Mouse (Mus musculus): ENCODE data around the gene Kcnq2. TPM values are rescaled to one million over a fixed set of nuclear protein-coding genes. Genes with fewer than 3 reads are reported as not detected.

Gene Kcnq2
- polyA plus RNA-seq, 1 experiment from 2014 or later: 0.42 TPM

DNA sequence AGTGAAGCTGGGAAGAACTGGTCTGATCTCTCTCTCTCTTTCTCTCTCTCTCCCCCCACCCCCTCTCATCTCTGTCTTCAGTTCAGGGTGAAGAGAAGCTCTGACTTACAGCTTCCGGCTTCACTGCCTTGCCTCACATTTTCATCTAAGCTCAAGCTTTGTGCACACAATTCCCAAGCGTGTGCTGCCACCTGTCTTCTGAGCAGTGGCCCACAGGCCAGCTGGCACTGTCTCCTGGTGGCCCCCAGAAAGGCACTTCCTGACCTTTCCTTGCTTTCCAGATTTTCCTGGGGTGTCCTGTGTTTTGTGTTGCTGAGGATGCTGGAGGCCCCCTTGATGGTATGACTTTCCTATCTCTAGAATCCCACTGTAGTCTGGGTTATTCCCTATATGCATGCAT, 31.0 kb downstream of the Kcnq2 start:
- DNase-seq (ENCODE audit: low spot score): no peak
- H3K36me3 ChIP-seq (ENCODE audit: control insufficient read depth, insufficient read depth, low read length): no peaks in the 10 kb centered on the region
- H3K9ac ChIP-seq (ENCODE audit: low read length): no peak overlapping the region
- no peaks in the 10 kb centered on the region for H3K9me3 ChIP-seq (ENCODE audit: control insufficient read depth, low read length)
- H3K4me1 ChIP-seq (replicated peaks; ENCODE audit: control insufficient read depth, insufficient read depth): no peaks in the 10 kb centered on the region
- no peak for TF ChIP-seq EP300 (optimal IDR thresholded peaks at IDR 0.05)
- peak; percentile 45 for TF ChIP-seq CTCF (IDR thresholded peaks at IDR 0.05; ENCODE audit: low read depth)
- H3K27ac ChIP-seq (replicated peaks): no peak overlapping the region
- H3K27me3 ChIP-seq (ENCODE audit: control insufficient read depth, insufficient read depth, low read length): no peaks in the 10 kb centered on the region
- no peak overlapping the region for H3K4me2 ChIP-seq (replicated peaks; ENCODE audit: low read depth)
- H3K4me3 ChIP-seq (ENCODE audit: low read depth, low read length): no peak overlapping the region
- WGBS: 41% methylated on average over 2 of the region's 2 CpGs
- ATAC-seq (ENCODE audit: low FRiP score, low TSS enrichment): no peak

DNA sequence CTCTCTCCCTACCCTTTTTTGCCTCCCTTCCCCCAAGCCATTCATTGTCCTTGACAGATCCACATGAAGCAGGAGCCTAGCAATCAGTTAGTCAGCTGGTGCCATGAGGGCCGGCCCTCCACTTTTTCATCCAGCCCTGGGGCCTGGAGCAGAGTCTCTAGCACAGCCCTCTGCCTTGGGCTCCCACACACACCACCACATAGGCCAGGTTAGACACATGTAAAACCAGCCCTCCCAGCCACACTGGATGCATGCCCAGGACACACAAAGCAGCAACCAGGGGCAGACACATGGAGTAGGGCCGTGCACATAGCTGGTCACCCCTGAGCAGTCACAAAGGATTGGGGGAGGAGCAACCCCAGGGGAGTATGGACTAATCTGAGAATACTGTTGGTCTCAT, 32.9 kb downstream of the Kcnq2 start:
- ATAC-seq (ENCODE audit: low FRiP score, low TSS enrichment) (no peak), DNase-seq (ENCODE audit: low spot score) (no peak)
- no peaks in the 10 kb centered on the region for H3K9me3 ChIP-seq (ENCODE audit: control insufficient read depth, low read length)
- H3K36me3 ChIP-seq (ENCODE audit: control insufficient read depth, insufficient read depth, low read length): no peaks in the 10 kb centered on the region
- no peak overlapping the region for H3K27ac ChIP-seq (replicated peaks)
- no peak overlapping the region for H3K4me2 ChIP-seq (replicated peaks; ENCODE audit: low read depth)
- TF ChIP-seq EP300 (optimal IDR thresholded peaks at IDR 0.05) (no peak), CTCF (IDR thresholded peaks at IDR 0.05; ENCODE audit: low read depth) (no peak)
- H3K27me3 ChIP-seq (ENCODE audit: control insufficient read depth, insufficient read depth, low read length): no peaks in the 10 kb centered on the region
- 30% methylated on average over 2 of the region's 2 CpGs for WGBS
- no peak overlapping the region for H3K9ac ChIP-seq (ENCODE audit: low read length)
- no peak overlapping the region for H3K4me3 ChIP-seq (ENCODE audit: low read depth, low read length)
- H3K4me1 ChIP-seq (replicated peaks; ENCODE audit: control insufficient read depth, insufficient read depth): no peaks in the 10 kb centered on the region

DNA sequence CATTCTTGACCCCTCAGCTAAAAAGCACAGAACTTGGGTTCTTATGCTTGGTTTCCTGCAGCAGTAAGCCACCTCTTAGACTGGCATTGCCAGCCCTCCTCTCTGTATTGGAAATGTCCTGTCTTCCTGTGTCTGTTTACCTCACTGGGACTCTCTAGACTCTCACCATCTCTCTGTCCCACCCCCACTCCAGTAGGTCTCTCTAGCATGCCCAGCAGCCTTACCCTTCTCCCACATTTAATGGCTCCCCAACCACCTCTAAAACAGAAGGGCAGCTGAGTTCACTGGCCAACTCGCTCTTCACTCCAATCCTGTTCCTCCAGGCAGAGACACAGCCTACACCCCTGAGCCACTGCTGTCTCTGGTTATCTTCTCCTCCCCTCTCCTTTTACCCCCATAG, 33.5 kb downstream of the Kcnq2 start:
- Histone ChIP-seq H3K4me2 (replicated peaks; ENCODE audit: low read depth) (no peak overlapping the region), H3K4me1 (replicated peaks; ENCODE audit: control insufficient read depth, insufficient read depth) (no peaks in the 10 kb centered on the region), H3K9me3 (ENCODE audit: control insufficient read depth, low read length) (no peaks in the 10 kb centered on the region), H3K9ac (ENCODE audit: low read length) (no peak overlapping the region), H3K4me3 (ENCODE audit: low read depth, low read length) (no peak overlapping the region), H3K27me3 (ENCODE audit: control insufficient read depth, insufficient read depth, low read length) (no peaks in the 10 kb centered on the region), H3K36me3 (ENCODE audit: control insufficient read depth, insufficient read depth, low read length) (no peaks in the 10 kb centered on the region), H3K27ac (replicated peaks) (no peak overlapping the region)
- no peak for ATAC-seq (ENCODE audit: low FRiP score, low TSS enrichment)
- WGBS: 59% methylated on average over 1 of the region's 1 CpGs
- no peak for DNase-seq (ENCODE audit: low spot score)
- no peak for TF ChIP-seq EP300 (optimal IDR thresholded peaks at IDR 0.05)
- no peak for TF ChIP-seq CTCF (IDR thresholded peaks at IDR 0.05; ENCODE audit: low read depth)

DNA sequence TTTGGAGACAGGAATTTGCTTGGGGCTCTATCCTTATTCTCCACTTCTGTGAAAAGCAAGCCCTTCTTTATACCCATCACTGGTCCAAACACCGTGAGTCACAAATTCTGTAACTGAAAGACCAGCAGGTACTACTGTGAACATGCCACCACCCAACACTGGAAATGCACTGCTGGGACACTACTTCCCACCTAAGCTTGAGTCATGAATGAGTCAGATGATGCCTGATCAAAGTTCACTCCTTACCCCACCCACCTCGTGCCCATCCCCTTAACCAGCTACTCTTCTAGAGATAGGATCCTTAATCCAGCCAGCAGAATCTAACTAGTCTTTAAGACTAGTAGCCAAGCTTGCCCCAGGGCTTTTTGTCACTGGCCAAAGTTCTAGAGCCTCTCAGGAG, 35.0 kb downstream of the Kcnq2 start:
- 67% methylated on average over 2 of the region's 2 CpGs for WGBS

DNA sequence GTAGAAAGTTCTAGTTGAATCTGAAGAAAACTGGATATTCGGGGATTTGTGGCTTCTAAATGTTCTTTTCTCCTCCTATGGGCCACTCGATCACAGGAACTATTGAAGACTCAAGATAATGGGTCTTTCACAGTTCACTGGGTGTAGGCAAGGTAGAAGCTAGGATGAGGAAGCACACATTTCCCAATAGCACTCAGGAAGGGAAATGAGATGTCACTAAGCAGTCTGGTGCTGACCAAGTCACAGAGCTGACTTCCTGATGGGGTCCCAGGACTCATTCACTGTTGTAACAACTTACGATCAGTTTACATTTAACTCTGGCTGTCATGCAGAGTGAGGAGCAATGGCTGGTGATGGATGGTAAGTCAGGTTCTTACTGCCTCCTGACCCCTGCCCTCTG, 45.0 kb downstream of the Kcnq2 start:
- 67% methylated on average over 3 of the region's 3 CpGs for WGBS
- TF ChIP-seq CTCF (IDR thresholded peaks at IDR 0.05; ENCODE audit: low read depth) (no peak), EP300 (optimal IDR thresholded peaks at IDR 0.05) (no peak)
- no peaks in the 10 kb centered on the region for H3K9me3 ChIP-seq (ENCODE audit: control insufficient read depth, low read length)
- no peak overlapping the region for H3K27ac ChIP-seq (replicated peaks)
- no peak for ATAC-seq (ENCODE audit: low FRiP score, low TSS enrichment)
- H3K27me3 ChIP-seq (ENCODE audit: control insufficient read depth, insufficient read depth, low read length): no peaks in the 10 kb centered on the region
- no peaks in the 10 kb centered on the region for H3K36me3 ChIP-seq (ENCODE audit: control insufficient read depth, insufficient read depth, low read length)
- H3K4me3 ChIP-seq (ENCODE audit: low read depth, low read length): no peak overlapping the region
- no peak overlapping the region for H3K9ac ChIP-seq (ENCODE audit: low read length)
- DNase-seq (ENCODE audit: low spot score): no peak
- no peaks in the 10 kb centered on the region for H3K4me1 ChIP-seq (replicated peaks; ENCODE audit: control insufficient read depth, insufficient read depth)
- H3K4me2 ChIP-seq (replicated peaks; ENCODE audit: low read depth): no peak overlapping the region

More for the DNA sequence above, 35.0 kb downstream of the Kcnq2 start:
- H3K36me3 ChIP-seq (ENCODE audit: control insufficient read depth, insufficient read depth, low read length): no peaks in the 10 kb centered on the region
- no peaks in the 10 kb centered on the region for H3K27me3 ChIP-seq (ENCODE audit: control insufficient read depth, insufficient read depth, low read length)
- H3K27ac ChIP-seq (replicated peaks): no peak overlapping the region
- H3K9ac ChIP-seq (ENCODE audit: low read length): no peak overlapping the region
- H3K9me3 ChIP-seq (ENCODE audit: control insufficient read depth, low read length): no peaks in the 10 kb centered on the region
- no peak for DNase-seq (ENCODE audit: low spot score)
- peak; percentile 77 for ATAC-seq (ENCODE audit: low FRiP score, low TSS enrichment)
- H3K4me3 ChIP-seq (ENCODE audit: low read depth, low read length): no peak overlapping the region
- no peaks in the 10 kb centered on the region for H3K4me1 ChIP-seq (replicated peaks; ENCODE audit: control insufficient read depth, insufficient read depth)
- TF ChIP-seq CTCF (IDR thresholded peaks at IDR 0.05; ENCODE audit: low read depth) (no peak), EP300 (optimal IDR thresholded peaks at IDR 0.05) (no peak)
- H3K4me2 ChIP-seq (replicated peaks; ENCODE audit: low read depth): no peak overlapping the region

DNA sequence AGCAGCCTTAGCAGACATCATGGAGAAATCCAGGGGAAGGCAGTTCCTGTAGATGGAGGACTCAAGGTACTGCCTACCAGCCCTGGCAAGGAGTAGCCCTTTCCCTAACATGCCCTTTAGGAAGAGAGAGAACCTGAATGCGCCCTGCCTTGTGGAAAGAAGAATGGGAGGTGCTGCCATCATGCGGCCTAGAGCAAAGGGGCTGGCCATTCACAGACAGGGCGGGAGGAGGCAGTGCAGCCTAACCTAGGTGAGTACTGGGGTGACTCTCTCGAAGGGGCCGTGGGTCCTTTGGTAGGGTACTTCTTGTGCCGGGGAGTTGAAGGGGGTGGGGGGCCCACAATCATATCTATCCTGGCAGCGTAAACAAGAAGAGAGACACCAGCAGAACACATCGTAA, 50.1 kb downstream of the Kcnq2 start:
- Histone ChIP-seq H3K27me3 (ENCODE audit: control insufficient read depth, insufficient read depth, low read length) (no peaks in the 10 kb centered on the region), H3K27ac (replicated peaks) (no peak overlapping the region), H3K4me2 (replicated peaks; ENCODE audit: low read depth) (no peak overlapping the region), H3K36me3 (ENCODE audit: control insufficient read depth, insufficient read depth, low read length) (no peaks in the 10 kb centered on the region), H3K9ac (ENCODE audit: low read length) (no peak overlapping the region), H3K4me1 (replicated peaks; ENCODE audit: control insufficient read depth, insufficient read depth) (no peaks in the 10 kb centered on the region), H3K9me3 (ENCODE audit: control insufficient read depth, low read length) (no peaks in the 10 kb centered on the region), H3K4me3 (ENCODE audit: low read depth, low read length) (no peak overlapping the region)
- TF ChIP-seq EP300 (optimal IDR thresholded peaks at IDR 0.05) (no peak), CTCF (IDR thresholded peaks at IDR 0.05; ENCODE audit: low read depth) (peak; percentile 43)
- ATAC-seq (ENCODE audit: low FRiP score, low TSS enrichment): no peak
- DNase-seq (ENCODE audit: low spot score): no peak
- WGBS: 55% methylated on average over 8 of the region's 8 CpGs

Measured in stomach, postnatal 0 days (tissue).